ENCODE assay signal across 8 mouse cellular contexts in genomic region chr1:105842950-105843349, GRCm38 (mm10).
DNase-seq lines count a peak whose midpoint lies in the region; ATAC-seq lines count a peak whose summit lies in the region.

No protein-coding gene starts in this region.

- H3K27me3 ChIP-seq in heart, embryonic 16.5 days (ENCODE audit: control insufficient read depth, insufficient read depth, low read length), result peaks cover 8% of the 10 kb centered on the region
- peaks cover 13% of the 10 kb centered on the region for H3K27me3 ChIP-seq in embryonic facial prominence, embryonic 14.5 days (replicated peaks; ENCODE audit: control insufficient read depth, insufficient read depth, low read length)
- H3K27me3 ChIP-seq in hindbrain, embryonic 15.5 days, result no peaks in the 10 kb centered on the region
- no peaks in the 10 kb centered on the region for H3K27me3 ChIP-seq in midbrain, embryonic 16.5 days (ENCODE audit: control insufficient read depth, insufficient read depth, low read depth, low read length)

- WGBS in heart, embryonic 16.5 days, result 23% methylated on average over 10 of the region's 10 CpGs
- 17% methylated on average over 10 of the region's 10 CpGs for WGBS in embryonic facial prominence, embryonic 14.5 days
- WGBS in hindbrain, embryonic 15.5 days, result 16% methylated on average over 10 of the region's 10 CpGs
- 11% methylated on average over 10 of the region's 10 CpGs for WGBS in midbrain, embryonic 16.5 days

- no peak for DNase-seq in heart, adult 11 months
- no peak for DNase-seq in embryonic facial prominence, embryonic 14.5 days (ENCODE audit: low spot score)
- DNase-seq in embryo, embryonic 10 days (ENCODE audit: low spot score), result no peak
- DNase-seq in urinary bladder, postnatal 36 days (ENCODE audit: low spot score in 2 of 2), result no peak
- DNase-seq in adrenal gland, adult 18-20 months (ENCODE audit: low spot score in 2 of 2), result no peak

- H3K9ac ChIP-seq in heart, embryonic 16.5 days (ENCODE audit: low read length), result no peak overlapping the region
- H3K9ac ChIP-seq in embryonic facial prominence, embryonic 14.5 days (ENCODE audit: low read depth, low read length), result no peak overlapping the region
- peak overlapping the region; percentile 13; the same call in 1 of the 2 replicates for H3K9ac ChIP-seq in hindbrain, embryonic 15.5 days
- H3K9ac ChIP-seq in midbrain, embryonic 16.5 days (ENCODE audit: low read depth, low read length), result peak overlapping the region; percentile 52; the same call in 1 of the 2 replicates

- ATAC-seq in heart, embryonic 16.5 days (replicated peaks; ENCODE audit: extremely low read depth, insufficient read depth, low FRiP score), result no peak
- ATAC-seq in embryonic facial prominence, embryonic 14.5 days (ENCODE audit: low read depth), result peak; percentile 47
- ATAC-seq in hindbrain, embryonic 15.5 days (ENCODE audit: low FRiP score, low read depth), result peak; percentile 71
- ATAC-seq in midbrain, embryonic 16.5 days, result peak; percentile 71

- peak overlapping the region; percentile 22 for H3K4me3 ChIP-seq in heart, embryonic 16.5 days (ENCODE audit: low read length)
- no peak overlapping the region for H3K4me3 ChIP-seq in embryonic facial prominence, embryonic 14.5 days (ENCODE audit: low read depth, low read length)
- peak overlapping the region; percentile 39 for H3K4me3 ChIP-seq in hindbrain, embryonic 15.5 days
- H3K4me3 ChIP-seq in midbrain, embryonic 16.5 days (ENCODE audit: low read depth, low read length), result peak overlapping the region; percentile 32

- peaks cover 10% of the 10 kb centered on the region for H3K4me1 ChIP-seq in heart, embryonic 16.5 days (ENCODE audit: control insufficient read depth, insufficient read depth, low read length)
- peaks cover 15% of the 10 kb centered on the region for H3K4me1 ChIP-seq in embryonic facial prominence, embryonic 14.5 days (ENCODE audit: control insufficient read depth, insufficient read depth, low read length)
- H3K4me1 ChIP-seq in hindbrain, embryonic 15.5 days (replicated peaks), result peaks cover 17% of the 10 kb centered on the region
- H3K4me1 ChIP-seq in midbrain, embryonic 16.5 days (ENCODE audit: control insufficient read depth, insufficient read depth, low read length), result peaks cover 17% of the 10 kb centered on the region

- no peak overlapping the region for H3K27ac ChIP-seq in heart, embryonic 16.5 days (ENCODE audit: low read length)
- no peak overlapping the region for H3K27ac ChIP-seq in embryonic facial prominence, embryonic 14.5 days (replicated peaks; ENCODE audit: low read depth, low read length)
- 0 out of 2 replicates have a peak overlapping the region, but pooled peaks have one; percentile 48 for H3K27ac ChIP-seq in hindbrain, embryonic 15.5 days (replicated peaks)
- H3K27ac ChIP-seq in midbrain, embryonic 16.5 days (ENCODE audit: low read length), result peak overlapping the region; percentile 64; the same call in 1 of the 2 replicates

- H3K36me3 ChIP-seq in heart, embryonic 16.5 days (ENCODE audit: control insufficient read depth, insufficient read depth), result no peaks in the 10 kb centered on the region
- no peaks in the 10 kb centered on the region for H3K36me3 ChIP-seq in embryonic facial prominence, embryonic 14.5 days (ENCODE audit: control insufficient read depth, insufficient read depth, low read length)
- H3K36me3 ChIP-seq in hindbrain, embryonic 15.5 days, result no peaks in the 10 kb centered on the region
- H3K36me3 ChIP-seq in midbrain, embryonic 16.5 days (ENCODE audit: control insufficient read depth, insufficient read depth, low read length), result no peaks in the 10 kb centered on the region

- no peaks in the 10 kb centered on the region for H3K9me3 ChIP-seq in heart, embryonic 16.5 days (replicated peaks; ENCODE audit: control insufficient read depth, low read length)
- H3K9me3 ChIP-seq in embryonic facial prominence, embryonic 14.5 days (ENCODE audit: control insufficient read depth, low read length), result no peaks in the 10 kb centered on the region
- no peaks in the 10 kb centered on the region for H3K9me3 ChIP-seq in hindbrain, embryonic 15.5 days
- H3K9me3 ChIP-seq in midbrain, embryonic 16.5 days (replicated peaks; ENCODE audit: control insufficient read depth, low read length, poor library complexity, severe bottlenecking), result no peaks in the 10 kb centered on the region

- peak overlapping the region; percentile 53 for H3K4me2 ChIP-seq in heart, embryonic 16.5 days (ENCODE audit: low read depth, low read length)
- peak overlapping the region; percentile 48 for H3K4me2 ChIP-seq in embryonic facial prominence, embryonic 14.5 days (ENCODE audit: low read depth, low read length)
- H3K4me2 ChIP-seq in hindbrain, embryonic 15.5 days, result peak overlapping the region; percentile 64
- H3K4me2 ChIP-seq in midbrain, embryonic 16.5 days (ENCODE audit: low read length), result peak overlapping the region; percentile 75

Comparison
In these comparisons a context has a peak if more than half of its experiments do, and no peak if none do; other contexts are left out.
1. H3K27ac ChIP-seq: peak in hindbrain, embryonic 15.5 days (single experiment) and midbrain, embryonic 16.5 days (single experiment); none in heart, embryonic 16.5 days (single experiment) and embryonic facial prominence, embryonic 14.5 days (single experiment).
2. H3K9ac ChIP-seq: peak in hindbrain, embryonic 15.5 days (single experiment) and midbrain, embryonic 16.5 days (single experiment); none in heart, embryonic 16.5 days (single experiment) and embryonic facial prominence, embryonic 14.5 days (single experiment).
3. Peak in every context shown above with its lines, with median percentiles within 50 percentile points of each other: H3K4me2 ChIP-seq.